Mouse (Mus musculus): ENCODE measurements around the gene March2. TPM values are rescaled to one million over a fixed set of nuclear protein-coding genes. Genes with fewer than 3 reads are reported as not detected.

The March2 gene
- total RNA-seq, 2 experiments from 2014 or later: 83.8 to 92.6 TPM

DNA sequence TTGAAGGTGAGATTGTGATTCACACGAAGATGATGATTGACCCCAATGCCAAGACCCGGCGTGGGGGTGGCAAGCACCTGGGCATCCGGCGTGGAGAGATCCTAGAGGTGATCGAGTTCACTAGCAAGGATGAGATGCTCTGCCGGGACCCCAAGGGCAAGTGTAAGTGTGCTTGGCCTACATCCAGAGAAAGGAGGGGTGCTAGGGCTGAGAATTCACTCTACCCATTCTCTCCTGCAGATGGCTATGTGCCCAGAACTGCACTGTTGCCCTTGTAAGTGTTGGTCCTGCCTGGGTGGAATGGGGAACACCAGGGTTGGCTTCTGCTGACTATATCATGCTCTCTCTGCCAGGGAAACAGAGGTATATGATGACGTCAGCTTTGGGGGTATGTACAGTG lies 73.4 kb downstream of the March2 start:
- DNase-seq: no peak
- intact Hi-C loops (cut with DNase I): no loop called here

- DNase-seq: no peak
- intact Hi-C loops (cut with DNase I): no loop called here
These were observed 74.4 kb downstream of the March2 start for GRCm38 (mm10) chr17:33644068-33644467.

- intact Hi-C loops (cut with DNase I): no loop called here
These were observed 78.7 kb downstream of the March2 start for GRCm38 (mm10) chr17:33639743-33640142.

DNA sequence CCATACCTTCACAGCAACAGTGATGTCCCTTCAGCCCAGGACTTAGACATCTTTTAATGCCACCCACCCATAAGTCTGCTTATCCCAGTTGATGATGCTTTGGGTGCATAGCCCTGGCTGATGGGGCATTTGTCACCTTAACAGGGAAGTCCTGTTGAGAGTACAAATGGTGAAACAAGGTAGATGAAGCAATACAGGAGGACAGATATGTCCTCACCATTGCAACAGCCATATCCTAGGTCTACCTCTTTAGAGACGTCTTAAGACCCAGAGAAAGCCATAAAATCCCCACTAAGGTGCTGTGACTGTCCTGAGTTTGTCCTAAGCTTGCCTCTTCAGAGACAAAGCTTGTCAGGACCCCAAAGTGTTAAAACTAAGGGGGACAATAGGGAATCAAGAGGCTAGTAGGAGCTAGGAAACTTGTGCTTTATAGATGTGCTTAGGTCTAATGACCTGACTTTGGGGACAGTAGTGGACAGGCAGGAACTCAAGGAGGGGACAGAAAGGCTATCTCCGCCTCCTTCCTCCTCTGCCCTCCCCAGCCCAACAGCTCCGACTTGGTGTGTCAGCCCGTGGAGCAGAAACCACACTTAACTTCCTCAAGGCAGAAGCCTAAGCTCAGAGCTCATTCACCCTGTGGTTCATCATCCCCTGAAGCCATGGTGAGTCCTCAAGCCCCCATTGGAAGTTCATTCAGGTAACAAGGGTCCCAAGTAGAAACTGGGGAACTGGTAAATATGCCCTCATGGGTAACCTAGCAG lies 80.8 kb downstream of the March2 start, which contains the start of gene Pram1:
Gene Pram1, plus strand, starts transcription at position 541 of the 761 bp plus-strand sequence.
- intact Hi-C loops (cut with DNase I): no loop called here
- no peak for DNase-seq

More at GRCm38 (mm10) chr17:33639743-33640142, 78.7 kb downstream of the March2 start:
- DNase-seq: no peak

- intact Hi-C loops (cut with DNase I): no loop called here
- DNase-seq: no peak
These were observed 81.4 kb downstream of the March2 start for GRCm38 (mm10) chr17:33637038-33637437.

Other genes starting within 250 kb of the March2 start
- 1 to 10 TPM; 8.0 to 9.4 TPM for gene Adamts10, start 194.5 kb downstream of the March2 start, total RNA-seq (2021)
- 1 to 10 TPM in 1 of 2 experiments, under 1 TPM in 1; 0.77 to 1.4 TPM for gene Myo1f, start 163.0 kb downstream of the March2 start, total RNA-seq (2021)
- gene Zfp414, start 89.6 kb downstream of the March2 start, total RNA-seq (2021): 1 to 10 TPM; 6.6 to 7.8 TPM
- not detected for gene Pram1, start 80.6 kb downstream of the March2 start, total RNA-seq (2021)
- 10 to 100 TPM; 57.9 to 64.7 TPM for gene Hnrnpm, start 31.8 kb downstream of the March2 start, total RNA-seq (2021)
- 100 to 1,000 TPM; 120 to 147 TPM for gene Rab11b, start 41.9 kb upstream of the March2 start, total RNA-seq (2021)
- gene Angptl4, start 63.2 kb upstream of the March2 start, total RNA-seq (2021): 10 to 100 TPM in 1 of 2 experiments, 1 to 10 TPM in 1; 8.0 to 11.7 TPM
- 10 to 100 TPM; 15.3 to 22.5 TPM for gene Kank3, start 91.8 kb upstream of the March2 start, total RNA-seq (2021)
- gene Rps28, start 105.9 kb upstream of the March2 start, total RNA-seq (2021): 100 to 1,000 TPM; 503 to 584 TPM
- 100 to 1,000 TPM; 325 to 364 TPM for gene Ndufa7, start 105.9 kb upstream of the March2 start, total RNA-seq (2021)
- 10 to 100 TPM; 13.3 to 15.2 TPM for gene Cd320, start 124.4 kb upstream of the March2 start, total RNA-seq (2021)
- gene Gm7029, start 155.2 kb upstream of the March2 start, total RNA-seq (2021): not detected
- gene Kifc1, start 172.0 kb upstream of the March2 start, total RNA-seq (2021): 1 to 10 TPM in 1 of 2 experiments, under 1 TPM in 1; 0.74 to 1.1 TPM
- gene Platr17, start 186.5 kb upstream of the March2 start, total RNA-seq (2021): not detected
- gene Daxx, start 190.7 kb upstream of the March2 start, total RNA-seq (2021): 10 to 100 TPM in 1 of 2 experiments, 1 to 10 TPM in 1; 9.3 to 11.3 TPM
- gene Tapbp, start 197.2 kb upstream of the March2 start, total RNA-seq (2021): 10 to 100 TPM; 31.8 to 34.7 TPM
- gene Zbtb22, start 197.2 kb upstream of the March2 start, total RNA-seq (2021): 10 to 100 TPM; 12.6 to 16.6 TPM
- 10 to 100 TPM; 26.5 to 28.3 TPM for gene Rgl2, start 210.9 kb upstream of the March2 start, total RNA-seq (2021)
- gene Pfdn6, start 221.7 kb upstream of the March2 start, total RNA-seq (2021): 10 to 100 TPM; 56.7 to 58.6 TPM
- gene Wdr46, start 222.0 kb upstream of the March2 start, total RNA-seq (2021): 1 to 10 TPM; 8.4 to 9.7 TPM
- gene B3galt4, start 232.8 kb upstream of the March2 start, total RNA-seq (2021): 1 to 10 TPM; 1.5 to 1.6 TPM
- gene Vps52, start 237.1 kb upstream of the March2 start, total RNA-seq (2021): 10 to 100 TPM; 30.5 to 30.6 TPM
- gene Rps18, start 237.3 kb upstream of the March2 start, total RNA-seq (2021): 100 to 1,000 TPM; 282 to 369 TPM

Data from gastrocnemius, postnatal 36 days (tissue).